Mouse (Mus musculus) cerebellum, adult (tissue): Measurements from ENCODE around the gene Peg12.

Experiments used
- ATAC-seq: cut with Nextera tagmentation; 2 replicates; pipeline ENCODE4 v1.9.2; 2017; ENCODE audit warnings: mild to moderate bottlenecking, moderate library complexity, mixed read lengths; ENCODE audit not compliant: insufficient number of reproducible peaks, low FRiP score, low TSS enrichment

The Peg12 gene

GRCm38 (mm10) chr7:62463878-62464755 is at the start of gene Peg12:
TSS of gene Peg12 (minus strand) at chr7:62464510.
- no peak for ATAC-seq

DNA sequence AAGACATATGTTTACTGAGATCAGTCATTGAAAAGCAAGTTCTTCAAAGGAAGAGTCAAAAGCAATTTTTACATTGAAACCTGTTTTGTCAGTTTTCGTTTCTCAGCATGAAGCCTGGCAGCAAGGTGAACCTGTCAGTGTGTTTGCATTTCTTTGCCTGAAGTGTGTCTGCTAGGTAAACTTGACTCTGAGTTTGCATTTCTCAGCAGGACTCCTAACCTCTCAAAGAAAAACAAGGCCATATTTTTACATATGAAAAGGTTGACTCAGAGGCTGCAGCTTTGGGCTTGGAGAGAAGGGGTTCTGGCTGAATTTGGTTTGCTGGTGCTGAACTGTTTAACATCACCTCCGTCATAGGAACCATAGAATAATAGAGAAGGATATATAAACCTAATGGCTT is 21.8 kb upstream of the Peg12 start:
- no peak for ATAC-seq

- no peak for ATAC-seq
Measured at GRCm38 (mm10) chr7:62463007-62463877, 1.1 kb downstream of the Peg12 start.

DNA sequence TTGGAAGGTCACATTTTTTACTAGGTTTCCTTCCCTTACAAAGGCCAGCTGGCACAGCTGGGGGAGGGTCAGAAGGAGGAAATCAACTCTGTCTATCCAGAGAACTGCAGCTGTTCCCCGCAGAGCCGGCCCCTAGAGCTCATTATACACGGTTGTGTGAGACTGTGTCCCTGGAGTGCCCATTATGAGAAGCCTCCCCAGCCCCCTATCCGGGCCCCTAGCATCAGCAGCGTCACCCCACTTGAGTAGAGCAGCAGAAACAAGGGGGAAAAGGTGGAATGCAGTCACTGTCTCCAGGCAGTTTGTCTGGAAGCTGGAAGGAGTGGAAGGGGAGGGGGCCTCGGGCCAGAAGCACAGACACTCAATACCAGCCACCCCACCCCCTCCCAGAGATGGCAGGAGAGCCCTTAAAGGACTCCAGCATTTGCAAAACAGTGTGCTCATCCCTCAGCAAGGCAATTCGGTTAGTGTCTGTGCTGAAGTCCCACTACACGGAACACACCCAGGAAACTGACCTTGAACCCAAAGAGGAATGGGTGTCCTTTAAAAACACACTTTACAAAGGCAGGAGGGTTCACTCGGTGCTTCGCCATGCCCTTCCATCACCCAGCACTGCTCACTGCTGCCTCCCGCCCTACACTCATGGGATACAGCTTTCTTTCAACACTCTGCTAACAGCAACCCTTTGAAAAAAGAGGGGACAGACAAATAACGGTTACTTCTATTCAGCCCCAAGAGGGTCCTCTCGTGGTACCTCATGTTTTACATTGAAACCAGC is 1.9 kb downstream of the Peg12 start:
- ATAC-seq: no peak

DNA sequence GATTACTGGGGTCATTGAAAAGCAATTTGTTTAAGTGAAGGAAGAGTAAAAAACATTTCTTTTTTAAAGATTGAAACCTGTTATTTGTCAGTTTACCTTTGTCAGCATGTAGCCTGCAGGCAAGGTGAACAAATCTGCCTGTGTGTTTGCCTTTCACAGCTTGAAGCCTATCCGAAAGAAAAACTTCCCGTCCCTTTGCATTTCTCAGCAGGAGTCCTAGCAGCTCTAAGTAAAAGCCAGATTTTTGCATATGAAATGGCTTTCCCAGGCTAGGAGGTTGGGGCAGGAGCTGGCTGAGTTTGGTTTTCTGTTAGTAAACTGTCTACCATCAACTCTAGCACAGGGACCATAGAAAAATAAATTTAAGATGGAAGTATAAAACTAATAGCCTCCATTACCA is 12.0 kb downstream of the Peg12 start:
- ATAC-seq: no peak

GRCm38 (mm10) chr7:62445431-62446165 is 18.7 kb downstream of the Peg12 start:
- no peak for ATAC-seq

- no peak for ATAC-seq
Measured at GRCm38 (mm10) chr7:62436394-62436793, 27.9 kb downstream of the Peg12 start.

- no peak for ATAC-seq
Measured at GRCm38 (mm10) chr7:62433243-62433642, 31.1 kb downstream of the Peg12 start.

- no peak for ATAC-seq
Measured at GRCm38 (mm10) chr7:62428337-62428736, 36.0 kb downstream of the Peg12 start.

DNA sequence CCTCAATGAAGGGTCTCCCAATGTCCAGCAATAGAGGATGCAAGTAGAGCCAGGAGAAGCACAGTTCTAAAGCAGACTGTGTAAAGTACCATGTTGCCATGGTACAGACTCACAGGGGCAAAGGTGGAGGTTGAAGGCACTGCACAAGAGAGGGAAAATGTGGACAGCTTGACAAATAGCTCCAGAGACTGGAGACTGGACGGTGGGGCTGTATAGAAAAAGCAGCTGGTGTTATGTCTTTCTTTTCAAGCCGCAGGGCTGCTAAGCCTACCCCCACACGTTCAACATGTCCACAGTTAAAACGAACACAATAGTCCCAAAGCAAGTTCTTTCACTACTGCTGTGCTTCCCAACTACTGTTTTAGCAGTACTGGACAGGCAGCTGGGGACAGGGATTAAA is 41.1 kb downstream of the Peg12 start:
- no peak for ATAC-seq

GRCm38 (mm10) chr7:62420566-62420965 is 43.7 kb downstream of the Peg12 start:
- ATAC-seq: no peak

GRCm38 (mm10) chr7:62419493-62420360 is 44.6 kb downstream of the Peg12 start, which contains the start of gene Mkrn3:
TSS of gene Mkrn3 (minus strand) at chr7:62420139.
- ATAC-seq: no peak; the same call in 1 of the 2 replicates

GRCm38 (mm10) chr7:62419105-62419492 is 45.2 kb downstream of the Peg12 start:
- ATAC-seq: no peak

- ATAC-seq: no peak
Measured at GRCm38 (mm10) chr7:62418346-62418745, 46.0 kb downstream of the Peg12 start.

DNA sequence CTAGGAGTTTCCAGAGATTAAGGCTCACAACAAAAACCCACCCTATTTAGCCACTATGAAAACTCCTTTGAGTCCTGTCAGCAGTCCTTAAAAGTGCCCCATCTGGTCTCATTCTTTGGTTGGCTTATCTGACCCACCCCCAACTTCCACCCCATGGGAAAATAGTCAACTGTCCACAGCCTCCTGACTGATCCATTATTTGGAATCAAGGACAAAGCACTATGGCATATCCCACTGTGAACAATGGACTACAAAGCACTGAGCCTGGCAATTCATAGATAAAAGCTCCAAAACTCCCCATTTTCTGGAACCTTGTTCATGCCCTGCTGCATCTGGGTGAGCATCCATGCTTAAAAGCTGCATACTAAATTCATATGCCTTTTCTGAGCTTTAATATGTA is 48.1 kb downstream of the Peg12 start:
- no peak for ATAC-seq

- ATAC-seq: no peak
Measured at GRCm38 (mm10) chr7:62415222-62415621, 49.1 kb downstream of the Peg12 start.
